Mouse (Mus musculus) left cerebral cortex, postnatal 14 days (tissue): ENCODE data around the gene Zfp235. TPM values are rescaled to one million over a fixed set of nuclear protein-coding genes. Genes with fewer than 3 reads are reported as not detected.
A peak's percentile ranks its signal among the peaks of the same experiment; 100 is the strongest.

Experiments used
- DNase-seq, 2 experiments: peaks; one replicate each; pipeline ENCODE4 v3.0.0; 2021 to 2022; ENCODE audit warnings: low spot score in 2 of 2, mixed read lengths in 1 of 2
- intact Hi-C: fragments of 180-260 bp; cut with DNase I; formaldehyde crosslinking; loops from one replicate; pipeline ENCODE4 v1.15.1; 2025
- long read RNA-seq, 2 experiments: library from polyadenylated mRNA; stranded (forward); transcript quantifications; one replicate each; pipeline ENCODE4 v2.0.0; 2021
- total RNA-seq, 2 experiments: library from RNA; stranded (reverse); gene quantifications; 2 replicates each; pipeline ENCODE4 v1.2.3; 2021

Gene Zfp235
- 10 to 100 TPM; 20.2 to 22.8 TPM for total RNA-seq
- long read RNA-seq, experiment 1, transcript Zfp235-201 (4 exons, 3,373 nt) = major isoform, 11 of 18 reads
- long read RNA-seq, experiment 1, partial matches to known transcripts = 2 of 18 reads
- long read RNA-seq, experiment 1, other reads (novel, unspliced or antisense) = 2 of 18 reads
- long read RNA-seq, experiment 2, transcript Zfp235-201 (4 exons, 3,373 nt) = major isoform, 10 of 17 reads
- long read RNA-seq, experiment 2, partial matches to known transcripts = 1 of 17 reads
- long read RNA-seq, experiment 2, other reads (novel, unspliced or antisense) = 6 of 17 reads

DNA sequence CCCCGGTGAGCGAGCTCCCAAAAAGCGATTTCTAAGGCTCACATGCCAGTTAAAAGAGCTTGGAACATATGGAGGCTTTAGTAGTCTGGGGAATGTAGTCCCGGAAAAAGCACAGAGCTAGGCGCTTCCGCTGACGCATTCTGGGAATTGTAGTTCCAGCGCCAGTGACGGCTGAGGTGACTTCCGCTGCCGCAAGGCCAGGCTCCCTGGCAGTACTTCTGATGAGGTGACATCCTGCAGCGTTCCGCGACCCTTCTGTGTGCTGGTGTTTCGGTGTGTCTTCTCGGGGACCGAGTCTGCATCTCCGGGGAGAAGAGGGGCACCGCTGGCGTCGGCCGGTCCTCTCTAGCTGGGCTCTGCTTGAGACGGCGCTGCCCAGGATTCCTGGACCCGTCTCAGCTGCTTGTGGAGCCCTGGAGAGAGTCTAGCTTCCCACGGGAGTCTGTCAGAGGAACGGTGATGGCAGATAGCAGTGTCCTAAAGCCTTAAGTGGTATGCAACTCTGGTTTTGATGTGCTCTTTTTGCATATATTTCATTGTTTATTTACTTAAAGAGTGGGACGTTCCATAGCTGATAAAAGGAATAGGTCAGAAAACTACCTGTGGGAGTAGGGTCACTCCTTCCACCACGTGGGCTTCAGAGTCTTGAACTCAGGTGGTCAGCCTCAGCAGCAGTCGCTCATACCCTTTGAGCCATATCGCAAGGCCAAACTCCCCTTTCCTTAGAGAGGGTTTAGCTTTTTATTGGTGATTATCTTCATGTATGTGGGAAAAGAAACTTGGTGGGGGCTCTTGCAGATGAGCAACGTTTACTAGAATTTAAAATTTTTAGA, at the start of gene Zfp235:
TSS of gene Zfp235 (plus strand) at position 174 of the 833 bp plus-strand sequence.
- DNase-seq = peak; percentile 91 to 92
- intact Hi-C loops = loop anchor here (5.0 kb wide), 2 partner anchors 123 to 143 kb away; no protein-coding TSS in a partner anchor

DNA sequence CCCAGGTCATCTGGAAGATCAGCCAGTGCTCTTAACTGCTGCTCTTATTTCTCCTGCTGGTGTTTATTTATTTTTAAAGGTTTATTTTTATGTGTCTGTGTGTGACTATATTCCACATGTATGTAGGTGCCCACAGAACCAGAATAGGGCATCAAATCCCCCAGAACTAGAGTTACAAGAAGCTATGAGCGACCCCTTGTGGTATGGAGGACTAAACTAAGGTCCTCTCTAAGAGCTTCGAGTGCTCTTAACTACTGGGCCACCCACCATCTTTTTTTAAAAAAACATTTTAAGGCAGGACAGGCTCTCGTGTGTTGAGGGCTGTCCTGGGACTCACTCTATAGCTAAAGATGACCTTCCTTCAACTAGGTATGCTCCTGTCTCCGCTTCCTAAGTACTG, 47.1 kb upstream of the Zfp235 start:
- intact Hi-C loops = no loop called here

DNA sequence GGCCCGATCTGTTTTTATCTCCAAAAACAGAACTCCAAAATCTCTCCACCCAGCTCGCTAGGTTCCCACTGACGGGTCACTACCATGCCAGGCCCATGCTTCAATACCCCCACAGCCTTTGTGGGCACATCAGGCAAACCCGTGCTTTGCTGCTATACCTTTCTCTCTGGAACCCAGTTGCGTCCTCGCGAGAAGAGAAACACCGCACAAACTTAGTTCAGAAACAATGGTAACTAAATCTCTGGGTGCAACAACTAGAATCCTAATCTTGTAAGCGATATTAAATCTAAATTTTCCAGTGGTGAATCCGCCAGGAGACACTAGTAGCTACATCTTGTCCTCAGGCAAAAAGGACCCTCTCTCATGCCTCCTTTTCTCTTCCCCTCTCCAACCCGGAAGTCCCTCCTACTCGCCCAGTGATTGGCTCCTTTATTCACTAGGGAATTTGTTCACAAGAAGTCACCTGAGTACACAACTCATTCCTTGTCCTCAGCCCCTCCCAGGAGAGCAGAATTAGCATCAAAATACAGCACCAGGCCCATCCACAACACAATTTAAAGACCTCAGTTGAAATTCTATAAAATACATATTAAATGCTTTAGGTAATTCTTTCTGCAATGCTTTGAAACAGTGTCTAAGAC, 46.4 kb upstream of the Zfp235 start:
- intact Hi-C loops = no loop called here
- DNase-seq = no peak

More for the DNA sequence above, 47.1 kb upstream of the Zfp235 start:
- no peak for DNase-seq

DNA sequence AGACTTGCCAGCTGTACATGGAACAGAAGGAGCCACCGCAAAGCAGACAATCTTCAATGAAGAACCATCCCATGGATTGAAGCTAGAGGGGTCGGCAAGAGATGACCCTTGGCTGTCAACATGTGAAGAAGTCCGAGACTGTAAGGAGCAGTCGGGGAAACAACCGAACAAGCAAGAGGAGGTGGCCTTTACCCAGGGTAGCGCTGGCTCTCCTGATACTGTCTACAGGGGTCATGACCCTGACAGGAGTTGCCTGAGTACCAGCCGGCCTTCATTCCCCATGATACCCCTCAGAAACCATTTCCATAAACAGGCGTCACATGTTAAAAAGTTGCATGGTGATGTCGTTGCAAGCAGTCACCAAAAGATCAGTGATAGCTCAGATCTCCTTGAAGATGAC, 29.6 kb upstream of the Zfp235 start:
- intact Hi-C loops = no loop called here
- DNase-seq = no peak

DNA sequence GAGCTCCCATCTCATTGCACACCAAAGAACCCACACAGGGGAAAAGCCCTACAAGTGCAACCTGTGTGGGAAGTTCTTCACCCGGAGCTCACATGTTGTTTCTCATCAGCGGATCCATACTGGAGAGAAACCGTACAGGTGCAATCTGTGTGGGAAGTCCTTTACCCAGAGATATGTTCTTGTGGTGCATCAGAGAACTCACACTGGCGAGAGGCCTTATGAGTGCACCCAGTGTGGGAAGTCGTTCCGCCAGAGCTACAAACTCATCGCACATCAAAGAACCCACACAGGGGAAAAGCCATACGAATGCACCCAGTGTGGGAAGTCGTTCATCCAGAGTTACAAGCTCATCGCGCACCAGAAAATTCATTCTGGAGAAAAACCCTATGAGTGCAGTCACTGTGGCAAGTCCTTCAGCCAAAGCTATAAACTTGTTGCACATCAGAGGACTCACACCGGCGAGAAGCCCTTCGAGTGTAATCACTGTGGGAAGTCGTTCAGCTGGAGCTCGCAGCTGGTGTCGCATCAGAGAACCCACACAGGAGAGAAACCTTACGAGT, 28.7 kb upstream of the Zfp235 start:
- DNase-seq = no peak
- intact Hi-C loops = no loop called here

DNA sequence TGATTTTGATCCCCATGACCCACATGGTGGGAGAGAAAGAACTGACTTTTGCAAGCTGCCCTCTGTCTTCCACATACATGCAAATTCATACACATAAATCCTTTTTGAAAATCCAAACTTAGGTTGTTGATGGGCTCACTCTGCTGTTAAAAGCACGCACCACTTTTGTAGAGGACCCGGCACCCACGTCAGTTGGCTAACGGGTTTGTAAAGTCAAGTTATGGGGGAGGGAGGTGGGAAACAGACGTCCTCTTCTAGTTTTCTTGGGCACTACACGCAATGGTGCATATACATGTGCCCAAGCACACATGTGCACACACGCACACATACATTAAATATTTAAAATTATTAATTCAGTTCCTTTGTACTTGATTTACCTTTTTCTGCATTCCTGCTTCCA, 23.1 kb upstream of the Zfp235 start:
- intact Hi-C loops = no loop called here
- no peak for DNase-seq

DNA sequence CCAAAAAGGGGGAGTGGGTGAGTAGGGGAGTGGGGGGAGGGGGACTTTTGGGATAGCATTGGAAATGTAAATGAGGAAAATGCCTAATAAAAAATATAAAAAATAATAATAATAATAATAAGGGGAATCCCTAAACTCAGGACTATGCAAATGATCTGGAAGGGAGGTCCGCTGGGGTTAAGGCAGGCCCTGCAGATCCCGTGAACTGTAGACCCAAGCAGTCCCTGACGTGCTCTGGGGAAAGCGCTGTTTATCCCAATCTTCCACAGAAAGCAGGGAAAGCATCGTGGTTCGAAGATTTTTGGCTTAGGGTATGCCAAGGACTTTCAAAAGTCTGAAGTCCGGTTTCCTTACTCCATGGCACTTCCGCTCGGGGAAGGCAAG, 22.2 kb upstream of the Zfp235 start:
- DNase-seq = no peak
- intact Hi-C loops = loop anchor here (2.0 kb wide), 1 partner anchor 63 kb away; the partner anchor contains the start of gene Zfp114

DNA sequence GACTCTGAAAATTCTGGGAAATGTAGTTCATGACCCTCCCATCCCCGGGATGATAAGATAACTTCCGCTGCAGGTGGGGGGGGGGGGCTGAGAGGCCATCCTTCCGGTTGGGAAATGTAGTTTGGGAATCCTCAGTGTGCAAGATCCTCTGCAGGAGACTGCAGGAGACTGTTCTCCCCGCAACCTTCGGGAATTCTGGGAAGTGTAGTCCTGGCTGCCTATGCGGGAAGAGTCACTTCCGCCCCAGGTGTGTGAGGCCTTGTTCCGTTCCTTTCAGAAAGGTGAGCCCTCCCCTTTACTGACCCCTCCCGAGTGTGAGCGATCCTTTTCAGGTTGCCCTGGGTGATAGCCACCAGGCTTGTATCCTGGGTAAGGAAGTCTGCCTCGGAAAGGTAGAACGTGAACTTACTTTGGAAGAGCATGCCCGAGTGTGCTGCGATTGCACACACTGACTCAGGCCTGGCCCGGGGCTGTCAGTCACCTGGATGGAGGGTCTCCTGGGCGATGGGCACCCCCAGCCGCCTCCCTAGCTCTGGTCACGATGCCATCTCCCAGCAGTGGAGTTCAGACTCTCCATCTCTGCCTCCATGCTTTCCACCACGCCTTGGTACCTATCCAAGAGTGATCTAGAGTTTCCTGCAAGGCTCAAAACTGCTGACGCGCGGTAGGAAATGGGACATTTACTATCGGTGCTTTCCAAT, 21.7 kb upstream of the Zfp235 start, which contains the start of gene Zfp112:
TSS of gene Zfp112 (plus strand) at position 159 of the 701 bp plus-strand sequence.
- DNase-seq = peak; percentile 81 to 85
- intact Hi-C loops = loop anchor here (2.0 kb wide), 1 partner anchor 62 kb away; the partner anchor contains the start of gene Zfp114

DNA sequence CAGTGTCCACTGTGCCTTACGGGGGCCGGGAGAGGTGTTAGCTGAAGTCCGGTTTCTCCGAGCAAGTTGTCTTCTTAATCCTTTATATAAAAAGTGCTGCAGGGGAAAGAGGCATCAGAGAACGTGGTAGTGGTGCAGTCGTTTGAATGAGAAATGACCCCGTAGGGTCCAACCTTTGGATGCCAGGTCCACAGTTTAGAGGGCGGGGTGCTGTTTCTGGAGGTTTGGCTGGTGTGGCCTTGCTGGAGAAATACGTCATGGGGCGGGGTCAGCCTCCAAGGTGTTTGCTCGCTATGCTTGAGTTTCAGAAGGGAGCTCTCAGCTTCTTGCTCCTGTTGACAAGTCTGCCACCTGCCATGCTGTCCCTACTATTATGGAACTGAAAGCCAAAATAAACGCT, 21.0 kb upstream of the Zfp235 start:
- intact Hi-C loops = loop anchor here (2.0 kb wide), 1 partner anchor 62 kb away; the partner anchor contains the start of gene Zfp114

DNA sequence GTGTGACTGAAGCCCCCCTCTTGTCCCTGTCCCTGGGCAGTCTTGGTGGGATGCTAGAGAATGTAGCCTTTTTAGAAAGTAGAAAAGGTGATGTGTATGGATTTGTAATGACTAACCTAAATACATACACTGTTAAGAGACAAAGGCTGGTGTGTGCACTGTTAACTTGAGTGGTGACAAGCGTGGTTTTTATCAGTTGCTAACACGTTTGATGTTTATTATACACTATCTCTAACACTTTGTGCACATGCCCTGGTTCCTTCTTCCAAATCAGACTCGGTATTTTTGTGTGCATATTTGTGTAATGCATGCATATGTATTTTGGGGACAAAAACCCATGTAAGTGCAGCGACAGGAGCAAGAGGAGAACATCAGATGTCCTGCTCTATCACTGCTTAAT, 17.3 kb upstream of the Zfp235 start:
- DNase-seq = no peak
- intact Hi-C loops = no loop called here

More for the DNA sequence above, 21.0 kb upstream of the Zfp235 start:
- peak; percentile 14 to 33 for DNase-seq

DNA sequence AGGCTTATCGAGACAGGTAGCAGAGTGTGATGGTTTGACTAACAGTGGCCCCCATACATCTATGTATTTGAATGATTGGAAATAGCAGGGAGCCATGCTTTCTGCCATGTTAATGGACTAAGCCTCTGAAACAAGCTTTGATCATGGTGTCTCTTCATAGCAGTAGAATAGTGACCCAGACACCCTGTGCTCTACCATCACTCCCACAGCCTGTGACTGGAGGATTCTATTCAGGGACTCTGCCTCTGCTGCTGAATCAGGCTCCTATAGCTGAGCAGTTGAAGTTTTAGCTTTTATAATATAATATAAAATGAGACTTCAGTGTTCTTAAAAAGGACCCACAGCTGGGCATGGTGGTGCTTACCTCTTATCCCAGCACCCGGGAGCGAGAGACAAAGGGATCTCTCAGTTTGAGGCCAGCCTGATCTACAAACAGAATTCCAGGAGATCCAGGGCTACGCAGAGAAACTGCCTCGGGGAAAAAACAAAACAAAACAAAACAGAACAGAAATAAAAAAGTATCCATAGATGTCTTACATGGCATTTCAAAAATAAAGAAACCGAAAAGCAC, 459 bp upstream of the Zfp235 start:
- intact Hi-C loops = loop anchor here (5.0 kb wide), 2 partner anchors 124 to 144 kb away; no protein-coding TSS in a partner anchor
- DNase-seq = no peak

DNA sequence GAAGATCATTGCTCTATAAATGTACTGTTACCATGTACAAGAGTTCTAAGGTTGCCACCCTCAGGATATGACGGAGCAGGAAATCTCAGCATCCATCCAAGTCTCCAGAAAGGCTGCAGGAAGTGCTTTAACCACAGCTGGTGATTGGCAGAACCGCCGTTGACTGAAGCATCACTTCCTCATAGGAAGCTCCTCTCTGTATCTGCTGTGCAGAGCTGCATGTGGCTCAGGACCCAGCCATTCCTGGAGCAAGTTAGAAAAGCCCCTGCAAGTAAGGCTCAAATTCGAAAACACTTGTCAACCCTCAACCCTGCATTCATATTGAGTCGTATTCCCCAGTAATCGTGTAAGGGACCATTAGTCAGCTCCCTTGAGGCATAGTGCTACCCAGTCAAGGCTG, 8.6 kb downstream of the Zfp235 start:
- intact Hi-C loops = no loop called here
- no peak for DNase-seq

DNA sequence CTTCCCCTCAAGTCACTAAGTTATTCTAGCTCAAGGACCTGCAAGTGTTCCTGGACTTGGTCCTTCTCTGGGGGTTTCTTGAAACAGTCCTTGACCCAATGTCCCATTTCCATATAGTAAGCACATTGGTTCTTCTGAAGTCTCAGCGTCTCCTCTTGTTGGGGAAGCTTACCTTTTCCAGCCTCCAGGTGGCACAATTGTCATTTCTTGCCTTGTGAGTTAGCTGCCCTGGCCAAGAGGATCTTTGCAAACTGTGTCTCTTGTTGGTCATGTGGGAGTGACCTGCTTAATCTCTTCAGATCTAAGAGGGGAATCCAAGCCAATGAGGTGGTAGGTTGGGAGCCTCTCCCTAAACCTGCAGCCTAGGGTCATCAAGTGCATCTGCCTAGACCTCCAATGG, 19.3 kb downstream of the Zfp235 start:
- intact Hi-C loops = no loop called here
- no peak for DNase-seq

DNA sequence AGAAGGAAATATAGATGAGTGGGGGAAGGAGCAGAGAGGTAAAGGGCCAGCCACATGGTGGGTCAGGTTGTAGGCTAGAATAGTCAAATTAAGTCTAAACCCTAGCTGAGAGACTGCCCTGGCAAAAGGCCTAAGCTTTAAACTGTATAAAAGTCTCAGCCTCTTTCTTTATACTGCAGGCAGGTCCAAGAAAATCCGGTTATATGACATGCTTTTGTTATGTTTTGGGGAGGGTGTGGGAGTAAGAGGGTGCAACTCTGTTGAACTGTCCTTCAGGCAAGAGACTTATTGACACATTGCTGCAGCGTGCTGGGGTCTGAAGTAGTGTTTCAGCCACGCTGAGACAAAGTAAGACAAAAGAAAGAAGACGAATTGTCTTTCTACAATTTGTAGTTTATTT, 38.2 kb downstream of the Zfp235 start:
- DNase-seq = no peak
- intact Hi-C loops = no loop called here

DNA sequence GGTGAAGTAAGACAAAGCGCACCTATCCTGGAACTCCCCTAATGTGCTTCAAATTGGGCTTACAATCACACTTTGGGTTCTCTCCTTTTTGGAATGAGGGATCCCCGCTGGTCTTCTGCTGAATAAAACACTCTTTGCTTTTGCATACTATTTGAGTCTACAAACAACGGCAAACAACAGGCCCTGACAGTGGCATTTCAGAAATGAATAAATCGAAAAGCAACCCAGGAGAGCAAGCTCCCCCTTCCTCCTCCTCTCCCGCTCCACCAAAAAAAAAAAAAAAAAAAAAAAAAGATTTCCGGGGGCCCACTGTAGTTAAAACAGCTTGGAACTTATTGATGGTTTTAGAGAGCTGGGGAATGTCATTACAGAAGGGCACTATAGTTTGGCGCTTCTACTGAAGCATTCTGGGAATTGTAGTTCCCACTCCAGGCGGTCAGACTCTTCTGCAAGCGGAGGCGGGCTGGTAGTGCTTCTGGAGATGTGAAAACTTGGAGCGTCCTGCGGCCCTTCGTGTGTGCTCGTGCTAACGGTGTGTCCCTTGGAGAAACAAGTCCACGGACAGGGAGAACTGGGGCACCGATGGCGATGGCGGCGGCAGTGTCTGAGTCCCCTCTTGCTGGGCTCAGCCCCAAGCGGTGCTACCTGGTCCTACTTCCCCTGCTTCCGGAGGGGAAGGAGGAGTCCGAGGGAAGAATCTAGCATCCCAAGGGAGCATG, 40.8 kb downstream of the Zfp235 start, which contains the start of gene Zfp114:
TSS of gene Zfp114 (plus strand) at position 443 of the 719 bp plus-strand sequence.
- peak; percentile 70 to 82 for DNase-seq
- intact Hi-C loops = loop anchor here (2.0 kb wide), 1 partner anchor 62 kb away; the partner anchor contains the start of gene Zfp112

DNA sequence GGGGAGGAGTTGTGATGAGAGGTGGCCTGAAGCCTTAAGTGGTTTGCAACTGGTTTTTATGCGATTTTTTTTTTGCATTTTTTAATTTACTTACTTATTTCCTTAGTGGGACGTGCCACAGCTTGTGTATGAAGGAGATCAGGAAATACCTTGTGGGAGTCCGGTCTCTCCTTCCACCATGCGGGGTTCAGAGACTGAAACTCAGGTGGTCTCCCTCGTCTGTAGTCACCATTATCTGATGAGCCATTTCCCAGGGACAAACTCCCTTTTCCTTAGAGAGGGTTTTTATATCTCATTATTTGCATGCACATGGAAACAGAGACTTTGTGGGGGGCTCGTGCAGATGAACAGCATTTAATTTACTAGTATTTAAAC, 41.4 kb downstream of the Zfp235 start:
- intact Hi-C loops = loop anchor here (2.0 kb wide), 1 partner anchor 63 kb away; the partner anchor contains the start of gene Zfp112
- DNase-seq = no peak

DNA sequence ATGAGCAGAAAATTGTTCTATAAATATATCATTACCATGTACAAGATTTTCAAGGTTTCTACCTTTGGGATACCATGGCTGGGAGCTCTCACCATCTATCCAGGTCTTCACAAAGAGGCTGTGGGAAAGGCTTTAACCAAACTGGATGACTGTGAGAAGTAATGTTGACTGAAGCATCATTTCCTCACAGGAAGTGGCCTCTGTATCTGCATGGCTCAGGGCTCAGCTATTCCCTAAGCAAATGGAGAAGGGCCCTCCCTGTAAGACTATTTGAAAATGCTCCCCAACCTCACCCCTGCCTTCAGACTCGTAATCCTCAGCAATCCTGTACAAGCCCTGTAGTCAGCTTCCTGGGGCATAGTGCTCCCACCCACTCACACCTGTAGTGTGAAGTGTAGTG, 53.6 kb downstream of the Zfp235 start:
- intact Hi-C loops = no loop called here
- no peak for DNase-seq
